Mouse (Mus musculus) effector memory CD4-positive, alpha-beta T cell, adult 7 months (primary cell): ENCODE data around the gene Nsdhl. TPM values are rescaled to one million over a fixed set of nuclear protein-coding genes. Genes with fewer than 3 reads are reported as not detected.

Experiments used
- polyA plus RNA-seq: library from polyadenylated mRNA; unstranded; fragments of 100-300 nt; shearing (Covaris generic); gene quantifications from one replicate; pipeline ENCODE4 v1.2.1, GENCODE M21; 2017

Nsdhl gene
- 13.5 TPM for polyA plus RNA-seq

GRCm38 (mm10) chrX:72917884-72918681, at the start of gene Nsdhl, which contains the start of gene Cetn2:
Gene Nsdhl (plus strand): TSS chrX:72918557.
Gene Cetn2 (minus strand): TSS chrX:72918411.

GRCm38 (mm10) chrX:72986841-72987519, 68.6 kb downstream of the Nsdhl start, which contains the start of gene Zfp185:
Gene Zfp185 (plus strand): TSS chrX:72987339.

Other genes starting within 250 kb of the Nsdhl start
- gene Gabrq, start 93.4 kb upstream of the Nsdhl start, polyA plus RNA-seq, result not detected
- 59.9 TPM for gene Cetn2, start 146 bp upstream of the Nsdhl start, polyA plus RNA-seq
- gene Zfp185, start 68.8 kb downstream of the Nsdhl start, polyA plus RNA-seq, result not detected
- not detected for gene Pnma5, start 118.5 kb downstream of the Nsdhl start, polyA plus RNA-seq
- not detected for gene Pnma3, start 146.2 kb downstream of the Nsdhl start, polyA plus RNA-seq
- 68.2 TPM for gene Xlr4a, start 163.9 kb downstream of the Nsdhl start, polyA plus RNA-seq
- gene Xlr3a, start 178.5 kb downstream of the Nsdhl start, polyA plus RNA-seq, result 0.41 TPM
- gene Gm14685, start 198.5 kb downstream of the Nsdhl start, polyA plus RNA-seq, result 0.69 TPM
- gene Xlr5b, start 230.2 kb downstream of the Nsdhl start, polyA plus RNA-seq, result not detected
- 0.49 TPM for gene DXBay18, start 230.9 kb downstream of the Nsdhl start, polyA plus RNA-seq